Mouse (Mus musculus) lung, postnatal 0 days (tissue): ENCODE measurements around the gene Acp7. TPM values are rescaled to one million over a fixed set of nuclear protein-coding genes. Genes with fewer than 3 reads are reported as not detected.

Experiments
- ATAC-seq: fragments of 200-750 bp; cut with Nextera tagmentation; 2 replicates; pipeline ENCODE4 v1.8.0; 2017; ENCODE audit warnings: moderate library complexity
- DNase-seq: peaks from one replicate; pipeline ENCODE4 v3.0.0-alpha.2; 2016; ENCODE audit warnings: low spot score
- H3K27ac ChIP-seq: fragments of 300-500 bp; sonication (generic); 2 replicates; pipeline ENCODE4 v1.5.1; 2014; ENCODE audit warnings: antibody characterized with exemption, mild to moderate bottlenecking, low read length, mixed read lengths
- H3K27me3 ChIP-seq: fragments of 300-500 bp; sonication (generic); replicated peaks from 2 replicates; pipeline ENCODE4 v1.6.1; 2014; ENCODE audit warnings: low read length, mixed read lengths; ENCODE audit not compliant: insufficient read depth
- H3K36me3 ChIP-seq: fragments of 300-500 bp; sonication (generic); 2 replicates; pipeline ENCODE4 v1.6.1; 2014; ENCODE audit warnings: low read length, mixed read lengths; ENCODE audit not compliant: insufficient read depth
- H3K4me1 ChIP-seq: fragments of 300-500 bp; sonication (generic); 2 replicates; pipeline ENCODE4 v1.6.1; 2014; ENCODE audit warnings: antibody characterized with exemption, low read depth, low read length, mixed read lengths; ENCODE audit not compliant: insufficient read depth
- H3K4me2 ChIP-seq: fragments of 300-500 bp; sonication (generic); replicated peaks from 2 replicates; pipeline ENCODE4 v1.6.1; 2014; ENCODE audit warnings: low read depth, mild to moderate bottlenecking, low read length, moderate library complexity, mixed read lengths
- H3K4me3 ChIP-seq: fragments of 300-500 bp; sonication (generic); 2 replicates; pipeline ENCODE4 v1.5.1; 2014; ENCODE audit warnings: low read depth, low read length
- H3K9ac ChIP-seq: fragments of 300-500 bp; sonication (generic); replicated peaks from 2 replicates; pipeline ENCODE4 v1.6.1; 2014; ENCODE audit warnings: low read depth, mild to moderate bottlenecking
- H3K9me3 ChIP-seq: fragments of 300-500 bp; sonication (generic); 2 replicates; pipeline ENCODE4 v1.6.1; 2016; ENCODE audit warnings: low read length, mixed read lengths
- CTCF ChIP-seq: IDR thresholded peaks from 2 replicates; pipeline ENCODE4 v1.5.1; 2016; ENCODE audit warnings: antibody characterized with exemption, mild to moderate bottlenecking
- EP300 ChIP-seq: IDR thresholded peaks from 2 replicates; pipeline ENCODE4 v1.6.1; 2016; ENCODE audit warnings: antibody characterized with exemption, mild to moderate bottlenecking, control low read depth
- WGBS: fragments of 180-500 bp; shearing (Covaris S2); extraction: QIAGEN DNeasy Blood & Tissue Kit; methylation state at CpG from one replicate; pipeline ENCODE4 v1.1.7; 2014; 5-methylcytosine and 5-hydroxymethylcytosine counted together
- polyA plus RNA-seq: library from polyadenylated mRNA; unstranded; fragments of >200 nt; fragmentation: Nextera tagmentation; extraction: Ambion mirVana; gene quantifications from 2 replicates; pipeline ENCODE4 v1.2.1, GENCODE M21; 2015

Gene Acp7
- polyA plus RNA-seq, 1 experiment from 2014 or later, result not detected

- DNase-seq, result no peak
- no peaks in the 10 kb centered on the region for H3K4me1 ChIP-seq
- H3K4me2 ChIP-seq, result no peak overlapping the region
- H3K27me3 ChIP-seq, result no peaks in the 10 kb centered on the region
- no peak overlapping the region for H3K9ac ChIP-seq
- 86% methylated on average over 2 of the region's 2 CpGs for WGBS
- TF ChIP-seq CTCF (no peak), EP300 (no peak)
- ATAC-seq, result no peak
- H3K36me3 ChIP-seq, result no peaks in the 10 kb centered on the region
- H3K4me3 ChIP-seq, result no peak overlapping the region
- no peaks in the 10 kb centered on the region for H3K9me3 ChIP-seq
- H3K27ac ChIP-seq, result no peak overlapping the region
Measured at GRCm38 (mm10) chr7:28645947-28646475, 14.9 kb upstream of the Acp7 start.

GRCm38 (mm10) chr7:28645366-28645765, 14.2 kb upstream of the Acp7 start:
- Histone ChIP-seq H3K4me3 (no peak overlapping the region), H3K27me3 (no peaks in the 10 kb centered on the region), H3K4me1 (no peaks in the 10 kb centered on the region), H3K4me2 (no peak overlapping the region), H3K9ac (no peak overlapping the region), H3K9me3 (no peaks in the 10 kb centered on the region), H3K27ac (no peak overlapping the region), H3K36me3 (no peaks in the 10 kb centered on the region)
- 78% methylated on average over 6 of the region's 6 CpGs for WGBS
- TF ChIP-seq CTCF, result no peak
- TF ChIP-seq EP300, result no peak
- DNase-seq (no peak), ATAC-seq (no peak)

- no peak for TF ChIP-seq CTCF
- TF ChIP-seq EP300, result no peak
- H3K27ac ChIP-seq, result no peak overlapping the region
- no peaks in the 10 kb centered on the region for H3K9me3 ChIP-seq
- H3K4me1 ChIP-seq, result no peaks in the 10 kb centered on the region
- no peak for ATAC-seq
- H3K9ac ChIP-seq, result no peak overlapping the region
- H3K27me3 ChIP-seq, result no peaks in the 10 kb centered on the region
- H3K36me3 ChIP-seq, result no peaks in the 10 kb centered on the region
- no peak overlapping the region for H3K4me3 ChIP-seq
- no peak overlapping the region for H3K4me2 ChIP-seq
- 24% methylated on average over 8 of the region's 8 CpGs for WGBS
- peak; percentile 36 for DNase-seq
Measured at GRCm38 (mm10) chr7:28641546-28641945, 10.4 kb upstream of the Acp7 start.

DNA sequence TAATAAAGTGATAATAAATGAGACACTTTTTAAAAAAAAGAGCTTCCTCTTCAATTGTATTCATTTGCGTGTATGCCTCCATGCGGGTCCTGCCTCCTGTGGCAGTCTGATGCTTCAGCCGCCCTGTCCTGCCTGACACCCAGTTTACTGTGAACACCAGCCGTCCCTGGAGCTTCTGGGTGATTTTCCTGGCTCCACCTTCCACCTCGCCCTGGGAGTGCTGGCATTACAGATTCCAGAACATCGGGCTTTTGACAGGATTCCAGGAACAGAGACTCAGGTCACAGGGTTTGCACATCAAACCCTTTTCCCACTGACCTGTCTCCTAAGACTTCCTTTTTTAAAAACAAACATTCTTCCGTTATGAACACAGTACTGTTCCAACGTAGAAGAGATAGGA, 6.4 kb upstream of the Acp7 start:
- H3K4me3 ChIP-seq, result no peak overlapping the region
- no peak for ATAC-seq
- DNase-seq, result no peak
- TF ChIP-seq CTCF (no peak), EP300 (no peak)
- no peaks in the 10 kb centered on the region for H3K4me1 ChIP-seq
- no peaks in the 10 kb centered on the region for H3K27me3 ChIP-seq
- no peaks in the 10 kb centered on the region for H3K9me3 ChIP-seq
- 4% methylated on average over 8 of the region's 8 CpGs for WGBS
- H3K9ac ChIP-seq, result no peak overlapping the region
- H3K36me3 ChIP-seq, result no peaks in the 10 kb centered on the region
- H3K4me2 ChIP-seq, result no peak overlapping the region
- H3K27ac ChIP-seq, result no peak overlapping the region

- TF ChIP-seq EP300 (no peak), CTCF (no peak)
- H3K9ac ChIP-seq, result no peak overlapping the region
- no peaks in the 10 kb centered on the region for H3K9me3 ChIP-seq
- no peak overlapping the region for H3K4me2 ChIP-seq
- H3K27ac ChIP-seq, result no peak overlapping the region
- WGBS, result 24% methylated on average over 4 of the region's 4 CpGs
- no peaks in the 10 kb centered on the region for H3K36me3 ChIP-seq
- no peak for DNase-seq
- ATAC-seq, result no peak
- peaks cover 8% of the 10 kb centered on the region; the same call in 1 of the 2 replicates for H3K27me3 ChIP-seq
- H3K4me3 ChIP-seq, result no peak overlapping the region
- H3K4me1 ChIP-seq, result no peaks in the 10 kb centered on the region
Measured at GRCm38 (mm10) chr7:28634128-28634527, 3.0 kb upstream of the Acp7 start.

- Histone ChIP-seq H3K36me3 (no peaks in the 10 kb centered on the region), H3K4me2 (no peak overlapping the region), H3K4me3 (no peak overlapping the region), H3K27me3 (no peaks in the 10 kb centered on the region; the same call in 1 of the 2 replicates), H3K27ac (no peak overlapping the region), H3K4me1 (no peaks in the 10 kb centered on the region), H3K9me3 (no peaks in the 10 kb centered on the region), H3K9ac (no peak overlapping the region)
- WGBS, result 56% methylated on average over 5 of the region's 5 CpGs
- ATAC-seq, result no peak
- TF ChIP-seq CTCF (no peak), EP300 (no peak)
- no peak for DNase-seq
Measured at GRCm38 (mm10) chr7:28624791-28625190, 6.3 kb downstream of the Acp7 start.

GRCm38 (mm10) chr7:28619098-28619715, 11.9 kb downstream of the Acp7 start:
- no peaks in the 10 kb centered on the region for H3K27me3 ChIP-seq
- TF ChIP-seq EP300 (no peak), CTCF (no peak)
- WGBS, result 46% methylated on average over 9 of the region's 9 CpGs
- H3K9me3 ChIP-seq, result no peaks in the 10 kb centered on the region
- ATAC-seq (no peak), DNase-seq (no peak)
- H3K4me3 ChIP-seq, result no peak overlapping the region
- no peak overlapping the region for H3K4me2 ChIP-seq
- H3K4me1 ChIP-seq, result no peaks in the 10 kb centered on the region
- no peak overlapping the region for H3K27ac ChIP-seq
- no peak overlapping the region for H3K9ac ChIP-seq
- no peaks in the 10 kb centered on the region for H3K36me3 ChIP-seq
